Mouse (Mus musculus): ENCODE measurements around the gene Sap30bp.

GRCm38 (mm10) chr11:115903384-115904230, 29.5 kb upstream of the Sap30bp start:
- TF ChIP-seq CTCF (IDR thresholded peaks at IDR 0.05; ENCODE audit: low read depth), result no peak
- TF ChIP-seq EP300 (IDR thresholded peaks at IDR 0.05; ENCODE audit: low read depth), result peak; percentile 84; the same call in 1 of the 2 replicates

Measured in heart, postnatal 0 days (tissue).